Mouse (Mus musculus): ENCODE measurements around the gene Syf2. TPM values are rescaled to one million over a fixed set of nuclear protein-coding genes. Genes with fewer than 3 reads are reported as not detected.

The Syf2 gene
- 22.0 and 24.3 TPM in 2 replicates for polyA plus RNA-seq (2012; rRNA removed)

GRCm38 (mm10) chr4:134930684-134931481, at the start of gene Syf2:
TSS of gene Syf2 (plus strand) at chr4:134930898.
- no peaks in the 10 kb centered on the region for H3K27me3 ChIP-seq (ENCODE audit: control insufficient read depth, insufficient read depth, low read length)
- no peaks in the 10 kb centered on the region for H3K4me1 ChIP-seq (ENCODE audit: control insufficient read depth, insufficient read depth, low read length)
- peaks cover 1% of the 10 kb centered on the region for H3K36me3 ChIP-seq (ENCODE audit: control insufficient read depth, insufficient read depth, low read length)
- TF ChIP-seq CTCF (IDR thresholded peaks at IDR 0.05; ENCODE audit: control insufficient read depth, insufficient read depth, insufficient replicate concordance, low read depth, low read length) (no peak), POLR2A (IDR thresholded peaks at IDR 0.05; ENCODE audit: control insufficient read depth, low read depth, low read length) (peak; percentile 57; the same call in 1 of the 2 replicates)
- peak within 1 kb of the TSS; percentile 97 for H3K4me3 ChIP-seq (ENCODE audit: control insufficient read depth, low read depth, low read length)
- peak within 1 kb of the TSS; percentile 37 for H3K27ac ChIP-seq (ENCODE audit: control insufficient read depth, insufficient read depth, low read depth, low read length)

GRCm38 (mm10) chr4:134883266-134883665, 47.4 kb upstream of the Syf2 start:
- H3K4me3 ChIP-seq (ENCODE audit: control insufficient read depth, low read depth, low read length), result no peak overlapping the region
- no peaks in the 10 kb centered on the region for H3K27me3 ChIP-seq (ENCODE audit: control insufficient read depth, insufficient read depth, low read length)
- peaks cover 6% of the 10 kb centered on the region for H3K4me1 ChIP-seq (ENCODE audit: control insufficient read depth, insufficient read depth, low read length)
- no peak overlapping the region for H3K27ac ChIP-seq (ENCODE audit: control insufficient read depth, insufficient read depth, low read depth, low read length)
- H3K36me3 ChIP-seq (ENCODE audit: control insufficient read depth, insufficient read depth, low read length), result no peaks in the 10 kb centered on the region
- TF ChIP-seq CTCF (IDR thresholded peaks at IDR 0.05; ENCODE audit: control insufficient read depth, insufficient read depth, insufficient replicate concordance, low read depth, low read length) (peak; percentile 72; the same call in 1 of the 2 replicates), POLR2A (IDR thresholded peaks at IDR 0.05; ENCODE audit: control insufficient read depth, low read depth, low read length) (no peak)

GRCm38 (mm10) chr4:134883808-134884207, 46.9 kb upstream of the Syf2 start:
- TF ChIP-seq POLR2A (IDR thresholded peaks at IDR 0.05; ENCODE audit: control insufficient read depth, low read depth, low read length), result no peak
- TF ChIP-seq CTCF (IDR thresholded peaks at IDR 0.05; ENCODE audit: control insufficient read depth, insufficient read depth, insufficient replicate concordance, low read depth, low read length), result no peak
- no peak overlapping the region for H3K27ac ChIP-seq (ENCODE audit: control insufficient read depth, insufficient read depth, low read depth, low read length)
- H3K27me3 ChIP-seq (ENCODE audit: control insufficient read depth, insufficient read depth, low read length), result no peaks in the 10 kb centered on the region
- H3K4me3 ChIP-seq (ENCODE audit: control insufficient read depth, low read depth, low read length), result no peak overlapping the region
- no peaks in the 10 kb centered on the region for H3K36me3 ChIP-seq (ENCODE audit: control insufficient read depth, insufficient read depth, low read length)
- H3K4me1 ChIP-seq (ENCODE audit: control insufficient read depth, insufficient read depth, low read length), result peaks cover 6% of the 10 kb centered on the region

- no peak overlapping the region for H3K27ac ChIP-seq (ENCODE audit: control insufficient read depth, insufficient read depth, low read depth, low read length)
- TF ChIP-seq CTCF (IDR thresholded peaks at IDR 0.05; ENCODE audit: control insufficient read depth, insufficient read depth, insufficient replicate concordance, low read depth, low read length) (no peak), POLR2A (IDR thresholded peaks at IDR 0.05; ENCODE audit: control insufficient read depth, low read depth, low read length) (no peak)
- no peak overlapping the region for H3K4me3 ChIP-seq (ENCODE audit: control insufficient read depth, low read depth, low read length)
- peaks cover 5% of the 10 kb centered on the region for H3K4me1 ChIP-seq (ENCODE audit: control insufficient read depth, insufficient read depth, low read length)
- H3K27me3 ChIP-seq (ENCODE audit: control insufficient read depth, insufficient read depth, low read length), result no peaks in the 10 kb centered on the region
- H3K36me3 ChIP-seq (ENCODE audit: control insufficient read depth, insufficient read depth, low read length), result no peaks in the 10 kb centered on the region
Observed at GRCm38 (mm10) chr4:134884364-134884763, 46.3 kb upstream of the Syf2 start.

GRCm38 (mm10) chr4:134892096-134892495, 38.6 kb upstream of the Syf2 start:
- no peaks in the 10 kb centered on the region for H3K36me3 ChIP-seq (ENCODE audit: control insufficient read depth, insufficient read depth, low read length)
- no peak overlapping the region for H3K27ac ChIP-seq (ENCODE audit: control insufficient read depth, insufficient read depth, low read depth, low read length)
- H3K4me3 ChIP-seq (ENCODE audit: control insufficient read depth, low read depth, low read length), result no peak overlapping the region
- no peak for TF ChIP-seq POLR2A (IDR thresholded peaks at IDR 0.05; ENCODE audit: control insufficient read depth, low read depth, low read length)
- H3K4me1 ChIP-seq (ENCODE audit: control insufficient read depth, insufficient read depth, low read length), result no peaks in the 10 kb centered on the region
- no peaks in the 10 kb centered on the region for H3K27me3 ChIP-seq (ENCODE audit: control insufficient read depth, insufficient read depth, low read length)

GRCm38 (mm10) chr4:134897256-134897655, 33.4 kb upstream of the Syf2 start:
- H3K4me1 ChIP-seq (ENCODE audit: control insufficient read depth, insufficient read depth, low read length), result no peaks in the 10 kb centered on the region
- H3K4me3 ChIP-seq (ENCODE audit: control insufficient read depth, low read depth, low read length), result no peak overlapping the region
- H3K36me3 ChIP-seq (ENCODE audit: control insufficient read depth, insufficient read depth, low read length), result no peaks in the 10 kb centered on the region
- no peaks in the 10 kb centered on the region for H3K27me3 ChIP-seq (ENCODE audit: control insufficient read depth, insufficient read depth, low read length)
- no peak overlapping the region for H3K27ac ChIP-seq (ENCODE audit: control insufficient read depth, insufficient read depth, low read depth, low read length)
- TF ChIP-seq CTCF (IDR thresholded peaks at IDR 0.05; ENCODE audit: control insufficient read depth, insufficient read depth, insufficient replicate concordance, low read depth, low read length) (no peak), POLR2A (IDR thresholded peaks at IDR 0.05; ENCODE audit: control insufficient read depth, low read depth, low read length) (no peak)

GRCm38 (mm10) chr4:134901126-134901525, 29.6 kb upstream of the Syf2 start:
- no peak overlapping the region for H3K4me3 ChIP-seq (ENCODE audit: control insufficient read depth, low read depth, low read length)
- no peaks in the 10 kb centered on the region for H3K27me3 ChIP-seq (ENCODE audit: control insufficient read depth, insufficient read depth, low read length)
- no peak overlapping the region for H3K27ac ChIP-seq (ENCODE audit: control insufficient read depth, insufficient read depth, low read depth, low read length)
- TF ChIP-seq POLR2A (IDR thresholded peaks at IDR 0.05; ENCODE audit: control insufficient read depth, low read depth, low read length), result no peak
- no peak for TF ChIP-seq CTCF (IDR thresholded peaks at IDR 0.05; ENCODE audit: control insufficient read depth, insufficient read depth, insufficient replicate concordance, low read depth, low read length)
- H3K36me3 ChIP-seq (ENCODE audit: control insufficient read depth, insufficient read depth, low read length), result no peaks in the 10 kb centered on the region
- H3K4me1 ChIP-seq (ENCODE audit: control insufficient read depth, insufficient read depth, low read length), result no peaks in the 10 kb centered on the region
